Mouse (Mus musculus) intestine, embryonic 16.5 days (tissue): ENCODE measurements around the gene Rxra. TPM values are rescaled to one million over a fixed set of nuclear protein-coding genes. Genes with fewer than 3 reads are reported as not detected.

Experiments used
- ATAC-seq: fragments of 200-750 bp; cut with Nextera tagmentation; 2 replicates; pipeline ENCODE4 v1.8.0; 2017; ENCODE audit warnings: moderate TSS enrichment, moderate library complexity
- H3K27ac ChIP-seq: fragments of 300-500 bp; sonication (generic); 2 replicates; pipeline ENCODE4 v1.5.1; 2014; ENCODE audit warnings: mild to moderate bottlenecking, low read length
- H3K27me3 ChIP-seq: fragments of 300-500 bp; sonication (generic); replicated peaks from 2 replicates; pipeline ENCODE4 v1.6.1; 2014; ENCODE audit warnings: low read length, control low read depth, mixed read lengths; ENCODE audit not compliant: control insufficient read depth, insufficient read depth
- H3K36me3 ChIP-seq: fragments of 300-500 bp; sonication (generic); 2 replicates; pipeline ENCODE4 v1.6.1; 2014; ENCODE audit warnings: low read length, control low read depth; ENCODE audit not compliant: control insufficient read depth, insufficient read depth
- H3K4me1 ChIP-seq: fragments of 300-500 bp; sonication (generic); 2 replicates; pipeline ENCODE4 v1.6.1; 2014; ENCODE audit warnings: low read length, control low read depth, mixed read lengths; ENCODE audit not compliant: control insufficient read depth, insufficient read depth
- H3K4me2 ChIP-seq: fragments of 300-500 bp; sonication (generic); 2 replicates; pipeline ENCODE4 v1.6.1; 2014; ENCODE audit warnings: low read depth, low read length, control low read depth
- H3K4me3 ChIP-seq: fragments of 300-500 bp; sonication (generic); 2 replicates; pipeline ENCODE4 v1.5.1; 2014; ENCODE audit warnings: mild to moderate bottlenecking, low read length
- H3K9ac ChIP-seq: fragments of 300-500 bp; sonication (generic); 2 replicates; pipeline ENCODE4 v1.6.1; 2014; ENCODE audit warnings: low read depth, low read length
- H3K9me3 ChIP-seq: fragments of 300-500 bp; sonication (generic); 2 replicates; pipeline ENCODE4 v1.6.1; 2016; ENCODE audit warnings: low read length, control low read depth; ENCODE audit not compliant: control insufficient read depth
- WGBS: fragments of 180-500 bp; shearing (Covaris S2); extraction: QIAGEN DNeasy Blood & Tissue Kit; methylation state at CpG from one replicate; pipeline ENCODE4 v1.1.7; 2014; 5-methylcytosine and 5-hydroxymethylcytosine counted together
- polyA plus RNA-seq: library from polyadenylated mRNA; unstranded; fragments of >200 nt; fragmentation: Nextera tagmentation; extraction: Ambion mirVana; gene quantifications from 2 replicates; pipeline ENCODE4 v1.2.1, GENCODE M21; 2015

Gene Rxra
- polyA plus RNA-seq, 1 experiment from 2014 or later, result 9.9 TPM

DNA sequence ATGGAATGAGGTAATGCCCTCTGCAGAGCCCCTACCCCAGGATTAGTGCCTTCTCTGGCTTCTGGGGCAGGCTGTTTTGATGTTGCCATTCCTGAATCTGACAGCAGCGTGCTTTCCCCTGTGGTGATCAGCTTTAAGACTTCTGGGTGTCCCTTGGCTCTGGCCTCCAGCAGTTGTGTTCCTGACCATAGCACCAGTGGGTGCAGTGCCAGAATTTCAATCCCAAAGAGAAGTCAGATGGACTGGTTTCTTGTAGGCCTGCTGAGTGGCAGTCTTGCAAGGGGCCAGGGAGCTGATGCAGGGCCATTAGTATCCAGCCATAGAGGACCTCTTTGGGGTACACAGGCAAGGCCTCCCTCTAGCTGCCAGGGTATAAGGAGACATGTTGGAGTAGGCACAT lies 10.8 kb downstream of the Rxra start:
- no peak overlapping the region for H3K4me3 ChIP-seq
- H3K4me1 ChIP-seq, result peaks cover 89% of the 10 kb centered on the region
- no peaks in the 10 kb centered on the region for H3K36me3 ChIP-seq
- no peaks in the 10 kb centered on the region for H3K9me3 ChIP-seq
- peak overlapping the region; percentile 16; the same call in 1 of the 2 replicates for H3K9ac ChIP-seq
- H3K4me2 ChIP-seq, result no peak overlapping the region
- ATAC-seq, result no peak
- no peaks in the 10 kb centered on the region for H3K27me3 ChIP-seq
- WGBS, result 57% methylated on average over 1 of the region's 1 CpGs
- 0 out of 2 replicates have a peak overlapping the region, but pooled peaks have one; percentile 7 for H3K27ac ChIP-seq

DNA sequence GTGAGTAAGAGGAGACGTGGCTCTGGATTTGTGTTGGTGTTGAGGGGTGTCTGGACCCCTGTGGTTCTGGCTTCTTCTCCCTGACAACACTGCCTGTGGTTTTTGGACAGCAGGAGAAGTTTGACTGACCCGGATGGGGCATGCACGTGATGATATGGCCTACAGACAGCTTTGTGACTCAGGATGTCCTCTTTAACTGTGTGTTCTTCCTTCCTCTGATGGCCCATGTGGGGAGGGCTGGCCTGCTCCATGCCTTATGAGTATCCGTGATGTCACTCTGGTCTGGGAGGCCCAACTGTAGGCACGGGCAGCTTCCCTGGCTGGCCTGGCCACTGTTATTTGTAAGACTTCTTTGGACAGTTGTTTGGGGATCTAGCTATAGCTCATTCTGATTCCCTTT lies 11.7 kb downstream of the Rxra start:
- H3K27ac ChIP-seq, result 0 out of 2 replicates have a peak overlapping the region, but pooled peaks have one; percentile 10

GRCm38 (mm10) chr2:27690714-27691113 lies 14.5 kb downstream of the Rxra start:
- ATAC-seq, result no peak; the same call in 1 of the 2 replicates
- Histone ChIP-seq H3K27ac (peak overlapping the region; percentile 76), H3K4me1 (peaks cover 81% of the 10 kb centered on the region), H3K9me3 (no peaks in the 10 kb centered on the region), H3K9ac (peak overlapping the region; percentile 24; the same call in 1 of the 2 replicates), H3K27me3 (no peaks in the 10 kb centered on the region), H3K36me3 (no peaks in the 10 kb centered on the region), H3K4me2 (0 out of 2 replicates have a peak overlapping the region, but pooled peaks have one; percentile 3), H3K4me3 (no peak overlapping the region)
- WGBS, result 51% methylated on average over 5 of the region's 5 CpGs

More for the DNA sequence above, 11.7 kb downstream of the Rxra start:
- Histone ChIP-seq H3K4me3 (no peak overlapping the region), H3K36me3 (no peaks in the 10 kb centered on the region), H3K4me2 (no peak overlapping the region), H3K4me1 (peaks cover 88% of the 10 kb centered on the region), H3K9ac (no peak overlapping the region), H3K9me3 (no peaks in the 10 kb centered on the region), H3K27me3 (no peaks in the 10 kb centered on the region)
- WGBS, result 70% methylated on average over 5 of the region's 5 CpGs
- ATAC-seq, result no peak

- H3K4me3 ChIP-seq, result no peak overlapping the region
- H3K9me3 ChIP-seq, result no peaks in the 10 kb centered on the region
- 0 out of 2 replicates have a peak, but pooled peaks have one; percentile 10 for ATAC-seq
- 0 out of 2 replicates have a peak overlapping the region, but pooled peaks have one; percentile 24 for H3K9ac ChIP-seq
- H3K36me3 ChIP-seq, result no peaks in the 10 kb centered on the region
- H3K27ac ChIP-seq, result peak overlapping the region; percentile 76
- H3K4me2 ChIP-seq, result 0 out of 2 replicates have a peak overlapping the region, but pooled peaks have one; percentile 3
- peaks cover 76% of the 10 kb centered on the region for H3K4me1 ChIP-seq
- 72% methylated on average over 14 of the region's 14 CpGs for WGBS
- H3K27me3 ChIP-seq, result no peaks in the 10 kb centered on the region
Observed at GRCm38 (mm10) chr2:27691139-27691720, 15.0 kb downstream of the Rxra start.

DNA sequence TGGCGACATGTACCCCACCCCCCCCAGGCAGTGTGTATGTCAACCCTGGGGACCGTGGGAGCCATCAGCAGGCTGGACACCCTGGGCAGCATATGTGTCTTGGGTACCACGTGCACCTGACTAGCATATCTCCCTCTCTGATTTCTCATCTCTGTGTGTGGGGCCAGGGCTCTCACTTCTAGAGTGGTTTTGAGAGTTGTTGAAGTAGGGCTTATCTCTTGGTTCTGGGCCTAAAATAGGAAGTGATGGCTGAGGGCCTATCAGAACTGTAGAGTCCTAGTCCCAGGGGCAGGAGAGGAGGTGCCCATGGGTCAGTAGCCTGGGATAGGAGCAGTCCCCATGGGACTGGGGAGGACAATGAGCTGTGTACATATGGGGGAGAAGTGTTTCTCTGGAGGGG lies 16.4 kb downstream of the Rxra start:
- no peak for ATAC-seq
- Histone ChIP-seq H3K4me2 (no peak overlapping the region), H3K27ac (no peak overlapping the region), H3K36me3 (no peaks in the 10 kb centered on the region), H3K9ac (no peak overlapping the region), H3K4me1 (peaks cover 70% of the 10 kb centered on the region), H3K4me3 (no peak overlapping the region), H3K27me3 (no peaks in the 10 kb centered on the region), H3K9me3 (no peaks in the 10 kb centered on the region)
- 88% methylated on average over 3 of the region's 3 CpGs for WGBS

- Histone ChIP-seq H3K9me3 (no peaks in the 10 kb centered on the region), H3K36me3 (no peaks in the 10 kb centered on the region), H3K4me3 (no peak overlapping the region), H3K27me3 (no peaks in the 10 kb centered on the region), H3K9ac (no peak overlapping the region), H3K4me2 (no peak overlapping the region), H3K4me1 (peaks cover 70% of the 10 kb centered on the region), H3K27ac (no peak overlapping the region)
- WGBS, result 76% methylated on average over 6 of the region's 6 CpGs
- no peak for ATAC-seq
Observed at GRCm38 (mm10) chr2:27693684-27694083, 17.4 kb downstream of the Rxra start.

DNA sequence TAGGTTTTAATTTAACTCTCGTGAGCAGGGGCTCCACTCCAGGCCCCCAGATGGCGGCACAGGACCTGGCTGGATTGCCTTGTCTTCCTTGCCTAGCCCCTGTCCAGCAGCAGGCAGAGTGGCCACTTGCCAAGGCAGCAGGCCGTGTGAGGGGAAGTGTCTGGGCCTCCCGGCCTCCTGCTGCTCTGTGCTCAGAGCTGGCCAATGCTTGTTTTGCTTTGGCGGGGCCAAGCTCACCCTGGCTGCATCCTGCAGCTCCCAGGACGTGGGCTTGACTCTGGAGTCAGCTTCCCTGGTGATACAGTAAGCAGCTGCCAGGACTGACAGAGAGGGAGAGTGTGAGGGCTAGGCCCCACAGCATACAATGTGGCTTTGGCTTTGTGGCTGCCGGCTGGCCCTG lies 23.3 kb downstream of the Rxra start:
- H3K4me3 ChIP-seq, result no peak overlapping the region
- WGBS, result 19% methylated on average over 7 of the region's 7 CpGs
- no peaks in the 10 kb centered on the region for H3K27me3 ChIP-seq
- H3K9ac ChIP-seq, result peak overlapping the region; percentile 44
- H3K36me3 ChIP-seq, result no peaks in the 10 kb centered on the region
- no peaks in the 10 kb centered on the region for H3K9me3 ChIP-seq
- no peak overlapping the region for H3K4me2 ChIP-seq
- peaks cover 71% of the 10 kb centered on the region for H3K4me1 ChIP-seq
- H3K27ac ChIP-seq, result peak overlapping the region; percentile 77
- peak; percentile 45 for ATAC-seq

DNA sequence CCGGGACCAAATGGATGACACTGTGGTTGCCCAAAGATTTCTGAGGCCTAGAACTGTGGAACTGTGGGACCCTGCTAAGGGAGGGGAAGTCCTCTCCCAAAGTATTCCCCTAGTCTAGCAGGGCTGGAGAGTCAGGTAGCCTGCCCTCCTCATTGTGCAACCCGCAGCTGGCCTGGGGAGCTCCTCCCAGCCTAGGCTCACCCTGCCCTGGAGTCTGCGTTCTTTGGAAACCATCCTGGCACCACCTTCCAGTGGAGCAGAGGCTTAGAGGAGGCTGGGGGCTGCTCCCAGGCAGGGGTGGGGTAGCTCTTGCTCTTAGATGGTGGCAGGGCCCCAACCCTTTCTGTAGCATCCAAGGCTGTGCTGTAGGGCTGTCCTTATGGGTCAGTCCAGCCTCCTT lies 26.0 kb downstream of the Rxra start:
- ATAC-seq, result no peak; the same call in 1 of the 2 replicates
- 59% methylated on average over 3 of the region's 3 CpGs for WGBS
- no peaks in the 10 kb centered on the region for H3K27me3 ChIP-seq
- no peak overlapping the region for H3K9ac ChIP-seq
- no peak overlapping the region for H3K4me3 ChIP-seq
- peak overlapping the region; percentile 1; the same call in 1 of the 2 replicates for H3K27ac ChIP-seq
- no peak overlapping the region for H3K4me2 ChIP-seq
- no peaks in the 10 kb centered on the region for H3K9me3 ChIP-seq
- peaks cover 69% of the 10 kb centered on the region for H3K4me1 ChIP-seq
- H3K36me3 ChIP-seq, result no peaks in the 10 kb centered on the region

- 57% methylated on average over 10 of the region's 10 CpGs for WGBS
- Histone ChIP-seq H3K4me1 (peaks cover 62% of the 10 kb centered on the region), H3K4me2 (peak overlapping the region; percentile 19), H3K36me3 (no peaks in the 10 kb centered on the region), H3K4me3 (no peak overlapping the region), H3K9ac (0 out of 2 replicates have a peak overlapping the region, but pooled peaks have one; percentile 22), H3K9me3 (no peaks in the 10 kb centered on the region), H3K27me3 (no peaks in the 10 kb centered on the region), H3K27ac (peak overlapping the region; percentile 87)
- peak; percentile 81 for ATAC-seq
Observed at GRCm38 (mm10) chr2:27702904-27703666, 26.8 kb downstream of the Rxra start.
